Mouse (Mus musculus): ENCODE data around the gene Fnip1. TPM values are rescaled to one million over a fixed set of nuclear protein-coding genes. Genes with fewer than 3 reads are reported as not detected.
A peak's percentile ranks its signal among the peaks of the same experiment; 100 is the strongest.

The Fnip1 gene
- polyA plus RNA-seq, 1 experiment from 2014 or later, result 18.2 TPM

DNA sequence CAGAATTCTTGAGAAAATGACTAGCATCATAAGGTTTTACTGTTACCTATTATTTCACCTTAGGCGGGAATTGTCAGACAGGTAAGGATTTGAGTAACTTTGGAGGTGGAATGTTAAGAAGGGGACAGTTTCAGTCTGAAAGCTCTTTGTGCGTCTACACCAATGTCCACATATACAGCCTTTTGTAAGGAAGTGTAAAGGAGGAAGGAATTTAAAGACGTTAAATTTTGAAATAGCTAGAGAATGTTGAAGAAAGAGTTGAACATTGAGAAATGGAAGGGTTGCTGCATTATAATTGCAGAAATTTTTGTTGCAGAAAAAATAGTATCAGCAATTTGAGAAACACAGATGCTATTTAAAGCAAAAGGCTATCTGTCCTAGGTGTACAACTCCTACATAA, 48.0 kb downstream of the Fnip1 start:
- Histone ChIP-seq H3K9me3 (ENCODE audit: control insufficient read depth, low read length) (no peaks in the 10 kb centered on the region), H3K27me3 (ENCODE audit: control insufficient read depth, insufficient read depth, low read length) (no peaks in the 10 kb centered on the region), H3K36me3 (ENCODE audit: control insufficient read depth, insufficient read depth, low read length) (peaks cover under 1% of the 10 kb centered on the region; the same call in 1 of the 2 replicates), H3K4me3 (replicated peaks; ENCODE audit: low read depth, low read length) (no peak overlapping the region), H3K27ac (replicated peaks; ENCODE audit: low read depth, low read length) (no peak overlapping the region), H3K4me1 (ENCODE audit: control insufficient read depth, insufficient read depth, low read length) (no peaks in the 10 kb centered on the region), H3K9ac (replicated peaks; ENCODE audit: low read length) (no peak overlapping the region), H3K4me2 (ENCODE audit: low read length) (no peak overlapping the region)
- 95% methylated on average over 3 of the region's 3 CpGs for WGBS
- ATAC-seq (ENCODE audit: low FRiP score, low TSS enrichment) (no peak), DNase-seq (no peak)

- no peaks in the 10 kb centered on the region for H3K4me1 ChIP-seq (ENCODE audit: control insufficient read depth, insufficient read depth, low read length)
- no peak overlapping the region for H3K4me3 ChIP-seq (replicated peaks; ENCODE audit: low read depth, low read length)
- H3K4me2 ChIP-seq (ENCODE audit: low read length), result no peak overlapping the region
- no peak overlapping the region for H3K9ac ChIP-seq (replicated peaks; ENCODE audit: low read length)
- no peaks in the 10 kb centered on the region for H3K9me3 ChIP-seq (ENCODE audit: control insufficient read depth, low read length)
- DNase-seq, result no peak
- no peaks in the 10 kb centered on the region for H3K27me3 ChIP-seq (ENCODE audit: control insufficient read depth, insufficient read depth, low read length)
- H3K27ac ChIP-seq (replicated peaks; ENCODE audit: low read depth, low read length), result no peak overlapping the region
- ATAC-seq (ENCODE audit: low FRiP score, low TSS enrichment), result no peak
- peaks cover 14% of the 10 kb centered on the region for H3K36me3 ChIP-seq (ENCODE audit: control insufficient read depth, insufficient read depth, low read length)
- WGBS, result 100% methylated on average over 1 of the region's 1 CpGs
Observed at GRCm38 (mm10) chr11:54491946-54492558, 54.1 kb downstream of the Fnip1 start.

- Histone ChIP-seq H3K36me3 (ENCODE audit: control insufficient read depth, insufficient read depth, low read length) (peaks cover 14% of the 10 kb centered on the region), H3K27me3 (ENCODE audit: control insufficient read depth, insufficient read depth, low read length) (no peaks in the 10 kb centered on the region), H3K27ac (replicated peaks; ENCODE audit: low read depth, low read length) (no peak overlapping the region), H3K4me3 (replicated peaks; ENCODE audit: low read depth, low read length) (no peak overlapping the region), H3K4me1 (ENCODE audit: control insufficient read depth, insufficient read depth, low read length) (no peaks in the 10 kb centered on the region), H3K9ac (replicated peaks; ENCODE audit: low read length) (no peak overlapping the region), H3K4me2 (ENCODE audit: low read length) (no peak overlapping the region), H3K9me3 (ENCODE audit: control insufficient read depth, low read length) (no peaks in the 10 kb centered on the region)
- ATAC-seq (ENCODE audit: low FRiP score, low TSS enrichment) (no peak), DNase-seq (no peak)
- 95% methylated on average over 4 of the region's 4 CpGs for WGBS
Observed at GRCm38 (mm10) chr11:54492559-54492958, 54.6 kb downstream of the Fnip1 start.

- H3K9me3 ChIP-seq (ENCODE audit: control insufficient read depth, low read length), result no peaks in the 10 kb centered on the region
- H3K9ac ChIP-seq (replicated peaks; ENCODE audit: low read length), result no peak overlapping the region
- peaks cover 34% of the 10 kb centered on the region for H3K36me3 ChIP-seq (ENCODE audit: control insufficient read depth, insufficient read depth, low read length)
- H3K4me1 ChIP-seq (ENCODE audit: control insufficient read depth, insufficient read depth, low read length), result no peaks in the 10 kb centered on the region
- no peak overlapping the region for H3K27ac ChIP-seq (replicated peaks; ENCODE audit: low read depth, low read length)
- WGBS, result 94% methylated on average over 5 of the region's 5 CpGs
- H3K4me2 ChIP-seq (ENCODE audit: low read length), result no peak overlapping the region
- ATAC-seq (ENCODE audit: low FRiP score, low TSS enrichment) (no peak), DNase-seq (no peak)
- H3K4me3 ChIP-seq (replicated peaks; ENCODE audit: low read depth, low read length), result no peak overlapping the region
- no peaks in the 10 kb centered on the region for H3K27me3 ChIP-seq (ENCODE audit: control insufficient read depth, insufficient read depth, low read length)
Observed at GRCm38 (mm10) chr11:54499838-54500237, 61.8 kb downstream of the Fnip1 start.

DNA sequence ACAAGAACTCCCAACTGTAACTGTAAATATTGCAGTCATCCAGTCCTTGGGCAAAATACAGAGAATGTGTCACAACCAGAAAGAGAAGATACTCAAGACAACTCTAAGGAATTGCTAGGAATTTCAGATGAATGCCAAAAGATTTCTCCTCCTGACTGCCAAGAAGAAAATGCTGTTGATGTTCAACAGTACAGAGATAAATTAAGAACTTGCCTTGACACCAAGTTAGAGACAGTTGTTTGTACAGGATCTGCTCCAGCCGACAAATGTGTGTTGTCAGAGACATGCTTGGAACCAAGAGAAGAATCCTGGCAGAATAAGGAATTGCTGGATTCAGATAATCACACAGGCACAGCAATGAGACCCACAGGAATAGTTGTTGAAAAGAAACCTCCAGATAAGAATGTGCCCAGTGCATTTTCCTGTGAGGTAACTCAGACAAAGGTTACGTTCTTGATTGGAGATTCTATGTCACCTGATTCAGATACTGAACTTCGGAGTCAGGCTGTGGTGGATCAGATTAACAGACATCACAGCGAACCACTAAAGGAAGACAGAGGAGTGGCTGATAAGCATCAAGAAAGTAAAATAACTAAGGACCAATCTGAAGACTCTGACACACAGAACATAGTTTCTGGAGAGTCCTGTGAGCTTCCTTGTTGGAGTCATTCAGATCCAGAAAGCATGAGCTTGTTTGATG, 64.7 kb downstream of the Fnip1 start:
- Histone ChIP-seq H3K27ac (replicated peaks; ENCODE audit: low read depth, low read length) (no peak overlapping the region), H3K4me1 (ENCODE audit: control insufficient read depth, insufficient read depth, low read length) (no peaks in the 10 kb centered on the region), H3K4me3 (replicated peaks; ENCODE audit: low read depth, low read length) (no peak overlapping the region), H3K4me2 (ENCODE audit: low read length) (no peak overlapping the region), H3K9ac (replicated peaks; ENCODE audit: low read length) (no peak overlapping the region), H3K9me3 (ENCODE audit: control insufficient read depth, low read length) (no peaks in the 10 kb centered on the region), H3K27me3 (ENCODE audit: control insufficient read depth, insufficient read depth, low read length) (no peaks in the 10 kb centered on the region), H3K36me3 (ENCODE audit: control insufficient read depth, insufficient read depth, low read length) (peaks cover 40% of the 10 kb centered on the region)
- WGBS, result 97% methylated on average over 4 of the region's 4 CpGs
- DNase-seq (no peak), ATAC-seq (ENCODE audit: low FRiP score, low TSS enrichment) (no peak)

- DNase-seq, result no peak
- Histone ChIP-seq H3K9me3 (ENCODE audit: control insufficient read depth, low read length) (no peaks in the 10 kb centered on the region), H3K4me1 (ENCODE audit: control insufficient read depth, insufficient read depth, low read length) (no peaks in the 10 kb centered on the region), H3K27ac (replicated peaks; ENCODE audit: low read depth, low read length) (no peak overlapping the region), H3K27me3 (ENCODE audit: control insufficient read depth, insufficient read depth, low read length) (no peaks in the 10 kb centered on the region), H3K9ac (replicated peaks; ENCODE audit: low read length) (no peak overlapping the region), H3K4me2 (ENCODE audit: low read length) (no peak overlapping the region), H3K4me3 (replicated peaks; ENCODE audit: low read depth, low read length) (no peak overlapping the region), H3K36me3 (ENCODE audit: control insufficient read depth, insufficient read depth, low read length) (peaks cover 18% of the 10 kb centered on the region)
- ATAC-seq (ENCODE audit: low FRiP score, low TSS enrichment), result no peak
Observed at GRCm38 (mm10) chr11:54513584-54513983, 75.6 kb downstream of the Fnip1 start.

DNA sequence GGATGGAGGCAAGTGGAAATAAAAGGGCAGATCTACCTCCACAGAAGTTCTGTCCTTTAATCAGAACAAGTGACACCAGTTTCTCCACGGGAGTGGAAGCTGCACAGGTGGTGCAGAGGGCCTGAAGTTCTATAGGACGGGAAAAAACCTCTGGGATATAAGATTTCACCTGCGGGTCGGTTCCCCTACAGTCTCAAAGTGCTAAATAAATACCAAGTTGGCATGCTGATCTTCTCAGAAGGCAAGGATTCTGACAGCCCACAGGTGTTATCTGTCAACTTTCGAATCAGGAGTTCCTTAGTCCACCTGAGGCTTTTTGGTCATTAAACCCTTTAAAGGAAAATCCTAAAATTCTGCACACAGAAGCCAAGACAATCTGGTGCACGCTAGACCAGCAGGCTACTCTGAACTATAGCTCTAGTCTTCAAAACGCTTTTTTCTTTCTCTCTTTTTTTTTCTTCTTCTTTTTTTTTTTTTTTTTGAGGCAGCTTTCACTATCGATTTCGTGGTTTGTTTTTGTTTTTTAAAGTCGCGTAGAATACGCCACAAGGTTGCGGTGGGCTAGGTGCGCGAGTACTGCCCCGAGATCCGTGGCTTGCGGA, 84.0 kb downstream of the Fnip1 start:
- Histone ChIP-seq H3K4me1 (ENCODE audit: control insufficient read depth, insufficient read depth, low read length) (peaks cover 16% of the 10 kb centered on the region), H3K4me3 (replicated peaks; ENCODE audit: low read depth, low read length) (peak overlapping the region; percentile 79), H3K27ac (replicated peaks; ENCODE audit: low read depth, low read length) (peak overlapping the region; percentile 90), H3K9me3 (ENCODE audit: control insufficient read depth, low read length) (no peaks in the 10 kb centered on the region), H3K9ac (replicated peaks; ENCODE audit: low read length) (peak overlapping the region; percentile 71), H3K36me3 (ENCODE audit: control insufficient read depth, insufficient read depth, low read length) (no peaks in the 10 kb centered on the region), H3K4me2 (ENCODE audit: low read length) (peak overlapping the region; percentile 79), H3K27me3 (ENCODE audit: control insufficient read depth, insufficient read depth, low read length) (no peaks in the 10 kb centered on the region)
- 3% methylated on average over 18 of the region's 18 CpGs for WGBS
- ATAC-seq (ENCODE audit: low FRiP score, low TSS enrichment) (no peak), DNase-seq (peak; percentile 27)

DNA sequence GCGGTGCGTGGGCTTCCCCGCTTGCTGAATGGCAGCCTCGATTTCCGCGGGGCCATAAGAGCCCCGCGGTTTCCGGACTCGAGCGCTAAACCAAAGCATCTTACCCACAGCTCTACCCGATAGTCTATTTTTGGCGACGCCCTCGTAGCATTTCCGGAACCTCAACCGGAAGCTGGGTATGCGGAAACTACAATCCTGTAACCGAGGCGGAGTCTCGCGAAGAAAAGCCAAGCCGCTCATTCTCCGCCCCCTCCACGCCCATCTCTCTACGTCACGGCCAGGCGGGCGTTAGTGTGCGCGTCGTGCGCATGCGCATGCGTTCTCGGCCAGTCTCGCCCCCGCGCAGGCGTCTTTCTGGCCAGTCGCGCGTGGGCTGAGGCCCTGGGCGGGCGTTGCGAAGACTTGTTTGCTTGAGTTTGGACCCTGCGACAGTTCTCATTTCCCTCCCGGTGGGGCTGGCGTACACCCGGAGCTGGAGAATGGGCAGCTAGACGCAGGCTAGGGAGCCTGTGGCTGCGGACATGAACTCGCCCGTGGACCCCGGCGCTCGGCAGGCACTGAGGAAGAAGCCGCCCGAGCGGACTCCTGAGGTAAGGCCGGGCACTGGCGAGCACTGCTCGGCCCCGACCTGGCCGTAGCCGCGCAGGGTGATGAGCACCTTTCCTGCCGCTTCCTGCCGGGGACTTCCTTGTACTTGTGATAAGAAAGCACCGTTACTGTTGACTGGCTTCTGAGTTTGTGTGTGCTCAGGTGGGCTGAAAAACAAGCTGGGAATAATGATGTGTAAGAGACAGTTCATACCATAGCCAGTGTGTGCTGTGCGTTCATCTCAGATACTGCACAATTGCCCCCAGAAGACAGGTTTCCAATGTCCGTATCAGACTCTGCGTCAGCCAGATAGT, 84.8 kb downstream of the Fnip1 start, which contains the start of gene Rapgef6:
Gene Rapgef6 (plus strand): TSS at position 319 of the 902 bp plus-strand sequence.
- no peaks in the 10 kb centered on the region for H3K36me3 ChIP-seq (ENCODE audit: control insufficient read depth, insufficient read depth, low read length)
- no peaks in the 10 kb centered on the region for H3K27me3 ChIP-seq (ENCODE audit: control insufficient read depth, insufficient read depth, low read length)
- DNase-seq, result peak; percentile 100
- peak within 1 kb of the TSS; percentile 71 for H3K9ac ChIP-seq (replicated peaks; ENCODE audit: low read length)
- peak within 1 kb of the TSS; percentile 79 for H3K4me3 ChIP-seq (replicated peaks; ENCODE audit: low read depth, low read length)
- H3K4me1 ChIP-seq (ENCODE audit: control insufficient read depth, insufficient read depth, low read length), result peaks cover 16% of the 10 kb centered on the region
- peak; percentile 97 for ATAC-seq (ENCODE audit: low FRiP score, low TSS enrichment)
- H3K4me2 ChIP-seq (ENCODE audit: low read length), result peak within 1 kb of the TSS; percentile 87
- H3K27ac ChIP-seq (replicated peaks; ENCODE audit: low read depth, low read length), result peak within 1 kb of the TSS; percentile 90
- H3K9me3 ChIP-seq (ENCODE audit: control insufficient read depth, low read length), result no peaks in the 10 kb centered on the region
- WGBS, result under 1% methylated on average over 73 of the region's 73 CpGs
